Comparison of ENCODE assay signal across 8 mouse cellular contexts in genomic region chr5:118560385-118561085, GRCm38 (mm10). TPM values are rescaled to one million over a fixed set of nuclear protein-coding genes. Genes with fewer than 3 reads are reported as not detected.
DNase-seq lines count a peak whose midpoint lies in the region; ATAC-seq and TF ChIP-seq lines count a peak whose summit lies in the region.

Med13l (plus strand) TSS chr5:118560679.

- H3K4me1 ChIP-seq in embryonic facial prominence, embryonic 13.5 days: peaks cover 49% of the 10 kb centered on the region
- peaks cover 43% of the 10 kb centered on the region for H3K4me1 ChIP-seq in heart, embryonic 10.5 days
- H3K4me1 ChIP-seq in kidney, embryonic 14.5 days (ENCODE audit: control insufficient read depth, insufficient read depth, low read length): peaks cover 18% of the 10 kb centered on the region; the same call in 1 of the 2 replicates
- peaks cover 69% of the 10 kb centered on the region for H3K4me1 ChIP-seq in liver, embryonic 13.5 days (replicated peaks)
- H3K4me1 ChIP-seq in stomach, postnatal 0 days (replicated peaks; ENCODE audit: control insufficient read depth, insufficient read depth): no peaks in the 10 kb centered on the region

- H3K27me3 ChIP-seq in embryonic facial prominence, embryonic 13.5 days: peaks cover 9% of the 10 kb centered on the region; the same call in 1 of the 2 replicates
- peaks cover 4% of the 10 kb centered on the region; the same call in 1 of the 2 replicates for H3K27me3 ChIP-seq in heart, embryonic 10.5 days (ENCODE audit: insufficient read depth, poor library complexity, severe bottlenecking)
- H3K27me3 ChIP-seq in kidney, embryonic 14.5 days (ENCODE audit: control insufficient read depth, insufficient read depth, low read length): 0 out of 2 replicates have a peak, but pooled peaks cover 3% of the 10 kb centered on the region
- H3K27me3 ChIP-seq in liver, embryonic 13.5 days: peaks cover 7% of the 10 kb centered on the region
- no peaks in the 10 kb centered on the region for H3K27me3 ChIP-seq in stomach, postnatal 0 days (ENCODE audit: control insufficient read depth, insufficient read depth, low read length)

- TF ChIP-seq EP300 in stomach, postnatal 0 days (optimal IDR thresholded peaks at IDR 0.05): no peak

- H3K27ac ChIP-seq in embryonic facial prominence, embryonic 13.5 days: peak within 1 kb of the TSS; percentile 97
- peak within 1 kb of the TSS; percentile 97 for H3K27ac ChIP-seq in heart, embryonic 10.5 days
- peak within 1 kb of the TSS; percentile 85 for H3K27ac ChIP-seq in kidney, embryonic 14.5 days (ENCODE audit: low read depth, low read length)
- H3K27ac ChIP-seq in liver, embryonic 13.5 days: peak within 1 kb of the TSS; percentile 95
- peak within 1 kb of the TSS; percentile 96 for H3K27ac ChIP-seq in stomach, postnatal 0 days (replicated peaks)

- peak within 1 kb of the TSS; percentile 73 for H3K4me2 ChIP-seq in embryonic facial prominence, embryonic 13.5 days
- H3K4me2 ChIP-seq in kidney, embryonic 14.5 days (replicated peaks; ENCODE audit: low read depth, low read length): peak within 1 kb of the TSS; percentile 89
- H3K4me2 ChIP-seq in liver, embryonic 13.5 days: peak within 1 kb of the TSS; percentile 97
- peak within 1 kb of the TSS; percentile 86 for H3K4me2 ChIP-seq in stomach, postnatal 0 days (replicated peaks; ENCODE audit: low read depth)

- TF ChIP-seq CTCF in stomach, postnatal 0 days (IDR thresholded peaks at IDR 0.05; ENCODE audit: low read depth): no peak

- H3K9me3 ChIP-seq in embryonic facial prominence, embryonic 13.5 days: no peaks in the 10 kb centered on the region; the same call in 1 of the 2 replicates
- H3K9me3 ChIP-seq in heart, embryonic 10.5 days: no peaks in the 10 kb centered on the region
- H3K9me3 ChIP-seq in kidney, embryonic 14.5 days (ENCODE audit: control insufficient read depth, low read length): no peaks in the 10 kb centered on the region; the same call in 1 of the 2 replicates
- H3K9me3 ChIP-seq in liver, embryonic 13.5 days (replicated peaks): 0 out of 2 replicates have a peak, but pooled peaks cover under 1% of the 10 kb centered on the region
- no peaks in the 10 kb centered on the region for H3K9me3 ChIP-seq in stomach, postnatal 0 days (ENCODE audit: control insufficient read depth, low read length)

- peak within 1 kb of the TSS; percentile 93 for H3K9ac ChIP-seq in embryonic facial prominence, embryonic 13.5 days
- H3K9ac ChIP-seq in kidney, embryonic 14.5 days (ENCODE audit: low read depth, low read length): peak within 1 kb of the TSS; percentile 94
- peak within 1 kb of the TSS; percentile 99 for H3K9ac ChIP-seq in liver, embryonic 13.5 days
- H3K9ac ChIP-seq in stomach, postnatal 0 days (ENCODE audit: low read length): peak within 1 kb of the TSS; percentile 94

- H3K36me3 ChIP-seq in embryonic facial prominence, embryonic 13.5 days: no peaks in the 10 kb centered on the region
- no peaks in the 10 kb centered on the region for H3K36me3 ChIP-seq in heart, embryonic 10.5 days
- H3K36me3 ChIP-seq in kidney, embryonic 14.5 days (ENCODE audit: control insufficient read depth, insufficient read depth, low read length): no peaks in the 10 kb centered on the region
- H3K36me3 ChIP-seq in liver, embryonic 13.5 days: 0 out of 2 replicates have a peak, but pooled peaks cover 6% of the 10 kb centered on the region
- no peaks in the 10 kb centered on the region for H3K36me3 ChIP-seq in stomach, postnatal 0 days (ENCODE audit: control insufficient read depth, insufficient read depth, low read length)

- under 1% methylated on average over 51 of the region's 120 CpGs for WGBS in embryonic facial prominence, embryonic 13.5 days
- WGBS in heart, embryonic 10.5 days: 8% methylated on average over 92 of the region's 120 CpGs
- 2% methylated on average over 48 of the region's 120 CpGs for WGBS in kidney, embryonic 14.5 days
- 0% methylated on average over 35 of the region's 120 CpGs for WGBS in liver, embryonic 13.5 days (ENCODE audit: insufficient replicate concordance)
- WGBS in stomach, postnatal 0 days: under 1% methylated on average over 68 of the region's 120 CpGs

- peak; percentile 50; the same call in 1 of the 2 replicates for ATAC-seq in embryonic facial prominence, embryonic 13.5 days (ENCODE audit: insufficient number of reproducible peaks, insufficient read depth, low FRiP score, low TSS enrichment, low read depth)
- peak; percentile 77 for ATAC-seq in kidney, embryonic 14.5 days (ENCODE audit: low FRiP score, low TSS enrichment)
- peak; percentile 72 for ATAC-seq in liver, embryonic 13.5 days (ENCODE audit: low read depth)
- peak; percentile 79 for ATAC-seq in stomach, postnatal 0 days (ENCODE audit: low FRiP score, low TSS enrichment)

- DNase-seq in A20 (ENCODE audit: low read depth, low spot score): peak; percentile 73
- DNase-seq in adrenal gland, postnatal 14 days: peak; percentile 91
- no peak for DNase-seq in heart, embryonic 10.5 days (ENCODE audit: low spot score)
- peak; percentile 59 for DNase-seq in liver, embryonic 13.5 days
- peak; percentile 53 to 68 for DNase-seq in natural killer cell, adult 2 months (ENCODE audit: low spot score in 2 of 2)
- DNase-seq in stomach, postnatal 0 days (ENCODE audit: low spot score): peak; percentile 83

- H3K4me3 ChIP-seq in embryonic facial prominence, embryonic 13.5 days: peak within 1 kb of the TSS; percentile 77
- H3K4me3 ChIP-seq in heart, embryonic 10.5 days: peak within 1 kb of the TSS; percentile 86
- peak within 1 kb of the TSS; percentile 87 for H3K4me3 ChIP-seq in kidney, embryonic 14.5 days (ENCODE audit: low read length)
- peak within 1 kb of the TSS; percentile 95 for H3K4me3 ChIP-seq in liver, embryonic 13.5 days (replicated peaks)
- peak within 1 kb of the TSS; percentile 74 for H3K4me3 ChIP-seq in stomach, postnatal 0 days (ENCODE audit: low read depth, low read length)

RNA-seq across cellular contexts. Expression of gene Med13l, which starts in this region (rescaled TPM):
- total RNA-seq in adrenal gland, postnatal 14 days (2021): 36.2 and 45.3 TPM in 2 replicates
- polyA plus RNA-seq in embryonic facial prominence, embryonic 13.5 days (2015; fragmentation: Nextera tagmentation; extraction: Ambion mirVana): 16.6 and 19.4 TPM in 2 replicates
- 9.0 and 10.0 TPM in 2 replicates for polyA plus RNA-seq in heart, embryonic 10.5 days (2016; fragmentation: Nextera tagmentation; extraction: Ambion mirVana)
- polyA plus RNA-seq in kidney, embryonic 14.5 days (2014; fragmentation: Nextera tagmentation; extraction: Ambion mirVana): 9.7 and 12.1 TPM in 2 replicates
- polyA plus RNA-seq in liver, embryonic 13.5 days (2015; fragmentation: Nextera tagmentation; extraction: Ambion mirVana): 10.1 and 10.2 TPM in 2 replicates
- 5.1 and 5.4 TPM in 2 replicates for polyA plus RNA-seq in stomach, postnatal 0 days (2015; fragmentation: Nextera tagmentation; extraction: Ambion mirVana)
